Mouse (Mus musculus) CH12.LX (cell line): ENCODE results near the gene Hist2h2bb. TPM values are rescaled to one million over a fixed set of nuclear protein-coding genes. Genes with fewer than 3 reads are reported as not detected.
A peak's percentile ranks its signal among the peaks of the same experiment; 100 is the strongest.
"Not testable (repeated sequence)": the region's sequence is repeated elsewhere in the genome, so short reads cannot be mapped to it uniquely, and the experiment has no call there.

Source experiments
- DNase-seq: peaks from one replicate; pipeline ENCODE4 v3.0.0-alpha.2; 2013; ENCODE audit errors: extremely low read depth
- H3K27ac ChIP-seq: 2 replicates; pipeline ENCODE4 v1.5.1; 2012; ENCODE audit warnings: low read depth, mild to moderate bottlenecking, control low read depth, moderate library complexity; ENCODE audit not compliant: insufficient read depth
- H3K27me3 ChIP-seq: replicated peaks from 2 replicates; pipeline ENCODE3; 2012; ENCODE audit warnings: inconsistent platforms
- H3K36me3 ChIP-seq, 2 experiments: replicated peaks in 1 of 2; 2 replicates each; pipeline versions ENCODE3 to v1.6.1; 2012; ENCODE audit warnings: inconsistent platforms in 1 of 2, low read length in 1 of 2, mild to moderate bottlenecking in 1 of 2, mixed read lengths in 1 of 2, moderate library complexity in 1 of 2; ENCODE audit not compliant: control insufficient read depth in 1 of 2, insufficient read depth in 1 of 2
- H3K4me1 ChIP-seq, 2 experiments: 2 replicates each; pipeline ENCODE4 v1.6.1; 2012; ENCODE audit warnings: inconsistent platforms in 1 of 2, moderate library complexity in 1 of 2; ENCODE audit not compliant: insufficient read depth in 2 of 2, control insufficient read depth in 1 of 2
- H3K4me2 ChIP-seq: 2 replicates; pipeline ENCODE4 v1.6.1; 2012; ENCODE audit warnings: low read depth, mild to moderate bottlenecking, control low read depth; ENCODE audit not compliant: poor library complexity, insufficient read depth, severe bottlenecking
- H3K4me3 ChIP-seq, 3 experiments: fragments of 150-350 bp in 1 of 3; sonication (generic) in 1 of 3; replicated peaks in 1 of 3; 2 replicates each; pipeline versions ENCODE3 to v1.5.1; 2011 to 2012; ENCODE audit warnings: low read depth in 2 of 3, low read length in 2 of 3, mild to moderate bottlenecking in 2 of 3, moderate library complexity in 2 of 3, control low read depth in 1 of 3, improper control_type of control experiment in 1 of 3, inconsistent platforms in 1 of 3, mixed read lengths in 1 of 3; ENCODE audit not compliant: poor library complexity in 1 of 3
- H3K79me2 ChIP-seq: replicated peaks from 2 replicates; pipeline ENCODE4 v1.6.1; 2012; ENCODE audit warnings: mild to moderate bottlenecking, moderate library complexity; ENCODE audit not compliant: control insufficient read depth, poor library complexity, insufficient read depth, severe bottlenecking; ENCODE audit errors: extremely low read depth
- H3K9ac ChIP-seq: 2 replicates; pipeline ENCODE4 v1.6.1; 2012; ENCODE audit warnings: low read depth, mild to moderate bottlenecking, control low read depth, moderate library complexity; ENCODE audit not compliant: insufficient read depth
- H3K9me3 ChIP-seq: replicated peaks from 2 replicates; pipeline ENCODE3; 2012; ENCODE audit warnings: low read length, inconsistent platforms, mixed read lengths
- ELF1 ChIP-seq: IDR thresholded peaks from 2 replicates; pipeline ENCODE4 v1.6.1; 2014; ENCODE audit warnings: low read depth, mild to moderate bottlenecking, inconsistent platforms, low read length, improper control_type of control experiment
- NELFE ChIP-seq: IDR thresholded peaks from 2 replicates; pipeline ENCODE4 v1.6.1; 2011; ENCODE audit warnings: low read depth, low read length, improper control_type of control experiment
- NRF1 ChIP-seq: IDR thresholded peaks from 2 replicates; pipeline ENCODE4 v1.6.1; 2014; ENCODE audit warnings: low read depth, mild to moderate bottlenecking, inconsistent platforms, low read length, improper control_type of control experiment, moderate library complexity
- POLR2A ChIP-seq: IDR thresholded peaks from 2 replicates; pipeline ENCODE4 v1.6.1; 2011; ENCODE audit warnings: low read depth, mild to moderate bottlenecking, improper control_type of control experiment, low read length
- POLR2AphosphoS2 ChIP-seq: IDR thresholded peaks from 2 replicates; pipeline ENCODE4 v1.6.1; 2011; ENCODE audit warnings: low read depth, low read length, improper control_type of control experiment
- RAD21 ChIP-seq: IDR thresholded peaks from 2 replicates; pipeline ENCODE4 v1.6.1; 2011; ENCODE audit warnings: low read depth, mild to moderate bottlenecking, low read length, improper control_type of control experiment, moderate library complexity
- TBP ChIP-seq: conservative IDR thresholded peaks from 2 replicates; pipeline ENCODE4 v1.6.1; 2011; ENCODE audit warnings: low read depth, low read length, improper control_type of control experiment
- TCF12 ChIP-seq: IDR thresholded peaks from 2 replicates; pipeline ENCODE4 v1.6.1; 2014; ENCODE audit warnings: low read depth, mild to moderate bottlenecking, inconsistent platforms, low read length, improper control_type of control experiment
- ZMIZ1 ChIP-seq: IDR thresholded peaks from 2 replicates; pipeline ENCODE4 v1.6.1; 2012; ENCODE audit warnings: low read depth, mild to moderate bottlenecking, inconsistent platforms, low read length, improper control_type of control experiment
- dilution Hi-C: fragments of 300-500 bp; cut with MboI; formaldehyde crosslinking; loops from 2 replicates; pipeline ENCODE4 v1.14.3; 2020; ENCODE audit warnings: low sequenced_read_pairs; ENCODE audit not compliant: extremely low pct_unique_long_range_greater_than_20kb, extremely low pct_ligation_motif_present
- in situ Hi-C: fragments of 300-500 bp; cut with MboI; formaldehyde crosslinking; loops from 3 replicates; pipeline ENCODE4 v1.14.3; 2019; ENCODE audit warnings: low sequenced_read_pairs, low pct_ligation_motif_present, low pct_unique_long_range_greater_than_20kb, mixed read lengths
- polyA plus RNA-seq: library from polyadenylated mRNA; unstranded; fragments of >175 nt; gene quantifications from 2 replicates; pipeline ENCODE4 v1.2.1, GENCODE M21; 2012; ENCODE audit warnings: low read depth; ENCODE audit not compliant: insufficient read length
- total RNA-seq, 2 experiments: library from RNA; depleted of rRNA; stranded (reverse); fragments of 300-350 nt in 1 of 2; fragments of >200 nt in 1 of 2; gene quantifications; 2 replicates each; pipeline ENCODE4 v1.2.3; 2012 to 2014

The Hist2h2bb gene
- total and polyA plus RNA-seq, 3 experiments, result 4.1 to 2,265 (median 51.9) TPM

- peak within 1 kb of the TSS; percentile 80 for H3K9ac ChIP-seq
- H3K79me2 ChIP-seq, dilution Hi-C loops, H3K27me3 ChIP-seq, H3K9me3 ChIP-seq, DNase-seq, in situ Hi-C loops, H3K36me3 ChIP-seq: not testable (repeated sequence)
- H3K4me1 ChIP-seq, result peaks cover 8 to 49% of the 10 kb centered on the region in 2 experiments
- peak; percentile 56 for TF ChIP-seq POLR2A
- TF ChIP-seq ZMIZ1, result peak; percentile 65
- peak; percentile 79 for TF ChIP-seq POLR2AphosphoS2
- H3K4me3 ChIP-seq, result peak within 1 kb of the TSS; percentile 55 to 84 (median 76)
- H3K27ac ChIP-seq, result peak within 1 kb of the TSS; percentile 98
- peak within 1 kb of the TSS; percentile 31 for H3K4me2 ChIP-seq
Measured at GRCm38 (mm10) chr3:96238954-96239793, 30.4 kb upstream of the Hist2h2bb start, which contains the start of gene Hist2h3c2. Gene Hist2h3c2, minus strand, starts transcription at chr3:96239127.

- DNase-seq, result peak; percentile 63
Measured at GRCm38 (mm10) chr3:96239949-96240798, 29.4 kb upstream of the Hist2h2bb start, which contains the start of gene Hist2h2aa2. Gene Hist2h2aa2, minus strand, starts transcription at chr3:96240276.

GRCm38 (mm10) chr3:96240799-96241197 is 28.8 kb upstream of the Hist2h2bb start:
- TF ChIP-seq RAD21 (no peak), NELFE (peak; percentile 32; the same call in 1 of the 2 replicates)
- TF ChIP-seq, all 38 proteins: peak for 1
- no peaks in the 10 kb centered on the region for H3K9me3 ChIP-seq
- H3K36me3 ChIP-seq, result no peaks in the 10 kb centered on the region
- H3K9ac ChIP-seq, result peak overlapping the region; percentile 95
- H3K4me2 ChIP-seq, result no peak overlapping the region
- no peaks in the 10 kb centered on the region for H3K79me2 ChIP-seq
- H3K4me1 ChIP-seq, result peaks cover 10 to 42% of the 10 kb centered on the region in 2 experiments
- H3K4me3 ChIP-seq, result peak overlapping the region in 2 of 3 experiments; percentile 20 to 40
- peak overlapping the region; percentile 57; the same call in 1 of the 2 replicates for H3K27ac ChIP-seq
- DNase-seq, result no peak
- in situ Hi-C loops (no loop called here), dilution Hi-C loops (no loop called here)
- no peaks in the 10 kb centered on the region for H3K27me3 ChIP-seq

More at GRCm38 (mm10) chr3:96239949-96240798, 29.4 kb upstream of the Hist2h2bb start, which contains the start of gene Hist2h2aa2:
- H3K4me2 ChIP-seq, in situ Hi-C loops, H3K9me3 ChIP-seq, H3K36me3 ChIP-seq, H3K79me2 ChIP-seq, H3K27me3 ChIP-seq, dilution Hi-C loops: not testable (repeated sequence)
- H3K4me3 ChIP-seq, result peak within 1 kb of the TSS; percentile 39 to 68 (median 40)
- H3K4me1 ChIP-seq, result peaks cover 10 to 48% of the 10 kb centered on the region in 2 experiments
- peak within 1 kb of the TSS; percentile 98 for H3K27ac ChIP-seq
- peak within 1 kb of the TSS; percentile 95 for H3K9ac ChIP-seq
- TF ChIP-seq TCF12 (peak; percentile 86), TBP (peak; percentile 73; the same call in 1 of the 2 replicates), ELF1 (0 out of 2 replicates have a peak, but pooled peaks have one; percentile 17), NRF1 (peak; percentile 45; the same call in 1 of the 2 replicates), POLR2A (peak; percentile 61), ZMIZ1 (peak; percentile 69; the same call in 1 of the 2 replicates), POLR2AphosphoS2 (peak; percentile 6; the same call in 1 of the 2 replicates), NELFE (peak; percentile 53; the same call in 1 of the 2 replicates)
